Mouse (Mus musculus) kidney, postnatal 0 days (tissue): ENCODE data around the gene Cep41. TPM values are rescaled to one million over a fixed set of nuclear protein-coding genes. Genes with fewer than 3 reads are reported as not detected.

Source experiments
- ATAC-seq: fragments of 200-750 bp; cut with Nextera tagmentation; replicated peaks from 2 replicates; pipeline ENCODE4 v1.8.0; 2017; ENCODE audit warnings: low read depth, moderate number of reproducible peaks, moderate TSS enrichment, moderate library complexity; ENCODE audit not compliant: low FRiP score
- DNase-seq: peaks from one replicate; pipeline ENCODE4 v3.0.0-alpha.2; 2016; ENCODE audit warnings: low spot score
- H3K27ac ChIP-seq: fragments of 300-500 bp; sonication (generic); 2 replicates; pipeline ENCODE4 v1.5.1; 2014; ENCODE audit warnings: mild to moderate bottlenecking
- H3K27me3 ChIP-seq: fragments of 300-500 bp; sonication (generic); 2 replicates; pipeline ENCODE4 v1.6.1; 2014; ENCODE audit warnings: low read length, mixed read lengths; ENCODE audit not compliant: insufficient read depth
- H3K36me3 ChIP-seq: fragments of 300-500 bp; sonication (generic); 2 replicates; pipeline ENCODE4 v1.6.1; 2014; ENCODE audit warnings: low read length, mixed read lengths; ENCODE audit not compliant: insufficient read depth
- H3K4me1 ChIP-seq: fragments of 300-500 bp; sonication (generic); replicated peaks from 2 replicates; pipeline ENCODE4 v1.6.1; 2014; ENCODE audit warnings: antibody characterized with exemption, low read length, mixed read lengths; ENCODE audit not compliant: insufficient read depth
- H3K4me2 ChIP-seq: fragments of 300-500 bp; sonication (generic); 2 replicates; pipeline ENCODE4 v1.6.1; 2014; ENCODE audit warnings: mild to moderate bottlenecking, low read length, moderate library complexity, mixed read lengths
- H3K4me3 ChIP-seq: fragments of 300-500 bp; sonication (generic); replicated peaks from 2 replicates; pipeline ENCODE4 v1.5.1; 2014; ENCODE audit warnings: low read depth, low read length
- H3K9ac ChIP-seq: fragments of 300-500 bp; sonication (generic); 2 replicates; pipeline ENCODE4 v1.6.1; 2014; ENCODE audit warnings: low read depth, low read length
- H3K9me3 ChIP-seq: fragments of 300-500 bp; sonication (generic); replicated peaks from 2 replicates; pipeline ENCODE4 v1.6.1; 2016; ENCODE audit warnings: low read length, inconsistent platforms, mixed read lengths
- CTCF ChIP-seq: IDR thresholded peaks from 2 replicates; pipeline ENCODE4 v1.5.1; 2016; ENCODE audit warnings: antibody characterized with exemption, low read depth, mild to moderate bottlenecking, moderate library complexity
- WGBS: fragments of 180-500 bp; shearing (Covaris S2); extraction: QIAGEN DNeasy Blood & Tissue Kit; methylation state at CpG from one replicate; pipeline ENCODE4 v1.1.7; 2014; 5-methylcytosine and 5-hydroxymethylcytosine counted together
- polyA plus RNA-seq: library from polyadenylated mRNA; unstranded; fragments of >200 nt; fragmentation: Nextera tagmentation; extraction: Ambion mirVana; gene quantifications from 2 replicates; pipeline ENCODE4 v1.2.1, GENCODE M21; 2015

Cep41 gene
- polyA plus RNA-seq, 1 experiment from 2014 or later = 12.1 TPM

DNA sequence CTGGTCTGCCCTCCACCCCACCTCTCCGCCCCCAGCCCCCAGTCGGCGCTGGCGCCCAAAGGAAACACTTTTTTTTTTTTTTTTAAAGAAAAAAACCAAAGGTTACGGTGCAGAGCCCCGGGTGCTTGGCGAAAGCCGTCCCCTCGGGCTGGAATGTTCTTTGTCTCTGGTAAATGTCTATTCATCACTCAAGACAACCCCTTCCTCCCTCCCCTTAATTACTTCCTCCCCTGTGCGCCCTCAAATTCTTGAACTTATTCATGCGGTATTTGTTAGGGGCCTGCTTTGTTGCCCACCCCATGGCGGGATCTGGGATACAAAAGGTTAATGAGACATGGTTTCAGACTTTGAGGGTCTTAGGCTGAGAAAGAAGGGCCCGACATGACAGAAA lies 42.8 kb upstream of the Cep41 start:
- peak overlapping the region; percentile 81 for H3K27ac ChIP-seq
- DNase-seq (peak; percentile 88), ATAC-seq (peak; percentile 19; the same call in 1 of the 2 replicates)
- H3K36me3 ChIP-seq = no peaks in the 10 kb centered on the region
- peaks cover 24% of the 10 kb centered on the region for H3K9me3 ChIP-seq
- H3K4me2 ChIP-seq = peak overlapping the region; percentile 63
- no peaks in the 10 kb centered on the region for H3K27me3 ChIP-seq
- no peak overlapping the region for H3K9ac ChIP-seq
- no peak overlapping the region for H3K4me3 ChIP-seq
- no peak for TF ChIP-seq CTCF
- H3K4me1 ChIP-seq = 0 out of 2 replicates have a peak, but pooled peaks cover 4% of the 10 kb centered on the region
- 53% methylated on average over 13 of the region's 13 CpGs for WGBS

DNA sequence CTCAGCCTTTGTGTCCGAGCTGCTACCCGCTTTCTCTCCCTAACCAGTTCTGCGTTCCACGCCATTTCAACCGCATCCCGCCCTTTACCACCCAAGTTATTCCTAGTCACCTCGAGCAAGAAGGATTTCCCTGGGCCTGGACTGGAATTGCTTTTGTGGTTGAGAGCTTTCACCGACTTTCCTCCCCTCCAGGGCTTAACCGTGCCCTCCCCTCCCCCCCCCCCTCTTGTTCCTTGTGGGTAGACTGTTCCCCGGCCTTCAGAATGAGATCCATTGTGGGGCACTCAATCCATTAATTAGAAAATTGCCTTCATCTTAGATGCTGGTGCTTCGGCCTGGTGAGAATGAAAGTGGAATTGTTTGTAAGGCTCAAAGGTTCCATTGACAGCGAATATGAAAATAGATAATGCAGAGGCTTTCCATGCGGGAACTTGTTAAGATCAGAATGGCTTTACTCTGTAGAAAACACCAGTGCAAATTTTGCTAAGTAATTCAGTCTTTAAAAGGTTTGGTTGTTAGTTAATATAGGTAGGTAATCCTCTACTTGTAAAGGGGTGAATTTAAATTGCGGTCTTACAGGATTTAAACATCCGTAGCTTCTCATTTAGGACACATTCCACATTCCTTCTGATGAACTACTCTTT lies 42.3 kb upstream of the Cep41 start:
- Histone ChIP-seq H3K9me3 (peaks cover 24% of the 10 kb centered on the region), H3K27me3 (no peaks in the 10 kb centered on the region), H3K4me1 (0 out of 2 replicates have a peak, but pooled peaks cover 4% of the 10 kb centered on the region), H3K9ac (peak overlapping the region; percentile 45), H3K36me3 (no peaks in the 10 kb centered on the region), H3K4me2 (peak overlapping the region; percentile 63), H3K4me3 (0 out of 2 replicates have a peak overlapping the region, but pooled peaks have one; percentile 9), H3K27ac (peak overlapping the region; percentile 81)
- no peak for TF ChIP-seq CTCF
- DNase-seq (no peak), ATAC-seq (no peak)
- 53% methylated on average over 15 of the region's 15 CpGs for WGBS

DNA sequence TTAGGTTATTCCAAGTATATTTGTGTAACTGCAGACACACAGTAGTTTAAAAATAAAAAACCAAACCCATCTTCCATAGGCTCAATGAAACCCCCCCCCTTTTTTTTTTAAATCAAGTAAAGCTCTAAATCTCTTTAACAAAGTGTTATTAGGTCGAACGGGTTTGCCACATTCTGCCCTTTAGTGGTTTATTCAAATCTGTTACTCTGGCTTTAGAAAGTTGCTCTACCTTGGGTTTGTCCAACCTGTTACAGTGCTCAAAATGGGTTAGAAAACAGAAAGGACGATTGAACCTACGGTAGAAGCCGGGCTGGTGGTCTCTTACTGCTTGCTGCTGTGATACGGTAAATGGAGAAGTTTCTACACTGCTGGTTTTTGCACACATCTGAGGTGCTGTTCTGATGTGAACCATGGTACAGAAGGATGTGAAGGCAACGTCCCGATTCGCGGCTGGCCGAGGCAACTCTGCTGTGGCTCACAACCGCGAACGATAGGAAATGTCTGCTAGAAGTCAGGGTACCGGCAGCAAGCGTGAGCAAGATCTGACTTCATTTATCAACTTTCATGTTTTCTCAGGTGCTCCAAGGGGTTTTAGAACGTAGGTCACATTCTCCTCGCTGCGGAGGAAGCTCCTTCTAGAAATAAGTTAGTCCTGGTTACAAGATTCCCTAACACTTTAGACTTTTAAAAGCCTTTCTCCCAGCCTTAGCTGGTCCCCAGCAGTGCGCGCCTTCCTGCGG lies 41.6 kb upstream of the Cep41 start:
- peak overlapping the region; percentile 81 for H3K27ac ChIP-seq
- H3K4me3 ChIP-seq = 0 out of 2 replicates have a peak overlapping the region, but pooled peaks have one; percentile 9
- peaks cover 4% of the 10 kb centered on the region; the same call in 1 of the 2 replicates for H3K4me1 ChIP-seq
- WGBS = 54% methylated on average over 22 of the region's 22 CpGs
- H3K27me3 ChIP-seq = no peaks in the 10 kb centered on the region
- no peaks in the 10 kb centered on the region for H3K36me3 ChIP-seq
- TF ChIP-seq CTCF = no peak
- H3K9ac ChIP-seq = peak overlapping the region; percentile 45
- H3K4me2 ChIP-seq = peak overlapping the region; percentile 63
- ATAC-seq (no peak), DNase-seq (no peak)
- peaks cover 24% of the 10 kb centered on the region for H3K9me3 ChIP-seq

DNA sequence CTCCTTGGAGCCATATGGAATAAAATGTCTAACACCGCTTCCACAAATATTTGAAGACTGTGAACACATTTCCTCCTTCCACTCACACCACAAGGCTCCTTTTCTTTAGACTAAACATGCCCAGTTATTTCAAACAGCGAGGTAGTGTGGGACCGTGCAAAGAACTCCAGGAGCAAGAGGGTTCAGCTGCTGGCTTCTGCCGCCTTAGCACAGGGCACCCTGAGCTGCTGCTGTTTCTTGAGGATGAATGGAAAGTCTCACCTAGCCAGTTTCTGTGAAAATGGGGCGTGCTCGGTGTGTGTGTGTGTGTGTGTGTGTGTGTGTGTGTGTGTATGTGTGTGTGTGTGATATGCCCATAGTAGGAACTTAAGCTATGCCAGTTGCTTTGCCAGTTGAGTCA lies 40.9 kb upstream of the Cep41 start:
- peaks cover 24% of the 10 kb centered on the region for H3K9me3 ChIP-seq
- no peak overlapping the region for H3K9ac ChIP-seq
- no peak overlapping the region for H3K4me2 ChIP-seq
- ATAC-seq (no peak), DNase-seq (no peak)
- no peak overlapping the region for H3K4me3 ChIP-seq
- H3K27me3 ChIP-seq = no peaks in the 10 kb centered on the region
- H3K36me3 ChIP-seq = no peaks in the 10 kb centered on the region
- TF ChIP-seq CTCF = no peak
- H3K27ac ChIP-seq = 0 out of 2 replicates have a peak overlapping the region, but pooled peaks have one; percentile 20
- peaks cover 9% of the 10 kb centered on the region; the same call in 1 of the 2 replicates for H3K4me1 ChIP-seq
- WGBS = 64% methylated on average over 6 of the region's 6 CpGs

DNA sequence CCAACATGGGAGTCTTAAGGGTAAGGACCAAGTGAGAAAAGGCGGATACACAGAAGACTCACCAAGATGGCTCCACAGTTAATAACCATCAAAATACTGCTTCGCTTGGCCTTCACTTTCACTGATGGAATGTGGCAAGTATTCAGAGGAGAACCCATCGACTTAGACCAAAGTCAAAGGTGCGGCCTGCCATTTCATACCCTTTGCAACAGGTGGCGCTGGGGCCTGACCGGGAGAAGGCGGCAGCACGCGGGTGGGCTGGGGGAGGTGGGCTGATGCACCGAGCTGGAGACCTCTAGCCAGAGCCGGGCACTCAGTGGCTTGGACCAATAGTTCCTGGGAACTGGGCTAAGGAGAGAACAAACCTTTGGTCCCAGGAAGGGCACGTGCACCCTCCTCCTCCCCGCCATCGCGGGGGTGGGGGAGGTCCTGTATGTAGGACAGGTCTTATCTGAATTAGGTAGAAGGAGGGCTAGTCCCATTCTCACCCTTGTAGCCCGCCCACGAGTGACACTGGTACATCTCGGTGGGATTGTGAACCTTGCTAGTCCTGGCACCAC lies 39.1 kb upstream of the Cep41 start:
- WGBS = 55% methylated on average over 18 of the region's 18 CpGs
- Histone ChIP-seq H3K27me3 (no peaks in the 10 kb centered on the region), H3K4me3 (no peak overlapping the region), H3K9ac (no peak overlapping the region), H3K27ac (no peak overlapping the region), H3K9me3 (peaks cover 15% of the 10 kb centered on the region), H3K4me2 (no peak overlapping the region), H3K36me3 (no peaks in the 10 kb centered on the region), H3K4me1 (peaks cover 9% of the 10 kb centered on the region; the same call in 1 of the 2 replicates)
- ATAC-seq (0 out of 2 replicates have a peak, but pooled peaks have one; percentile 15), DNase-seq (no peak)
- no peak; the same call in 1 of the 2 replicates for TF ChIP-seq CTCF
